Mouse (Mus musculus): ENCODE data around the gene Casc4. TPM values are rescaled to one million over a fixed set of nuclear protein-coding genes. Genes with fewer than 3 reads are reported as not detected.
"Not testable (repeated sequence)": the region's sequence is repeated elsewhere in the genome, so short reads cannot be mapped to it uniquely, and the experiment has no call there.

Gene Casc4
- polyA plus RNA-seq, 1 experiment from 2014 or later: 24.4 TPM

DNA sequence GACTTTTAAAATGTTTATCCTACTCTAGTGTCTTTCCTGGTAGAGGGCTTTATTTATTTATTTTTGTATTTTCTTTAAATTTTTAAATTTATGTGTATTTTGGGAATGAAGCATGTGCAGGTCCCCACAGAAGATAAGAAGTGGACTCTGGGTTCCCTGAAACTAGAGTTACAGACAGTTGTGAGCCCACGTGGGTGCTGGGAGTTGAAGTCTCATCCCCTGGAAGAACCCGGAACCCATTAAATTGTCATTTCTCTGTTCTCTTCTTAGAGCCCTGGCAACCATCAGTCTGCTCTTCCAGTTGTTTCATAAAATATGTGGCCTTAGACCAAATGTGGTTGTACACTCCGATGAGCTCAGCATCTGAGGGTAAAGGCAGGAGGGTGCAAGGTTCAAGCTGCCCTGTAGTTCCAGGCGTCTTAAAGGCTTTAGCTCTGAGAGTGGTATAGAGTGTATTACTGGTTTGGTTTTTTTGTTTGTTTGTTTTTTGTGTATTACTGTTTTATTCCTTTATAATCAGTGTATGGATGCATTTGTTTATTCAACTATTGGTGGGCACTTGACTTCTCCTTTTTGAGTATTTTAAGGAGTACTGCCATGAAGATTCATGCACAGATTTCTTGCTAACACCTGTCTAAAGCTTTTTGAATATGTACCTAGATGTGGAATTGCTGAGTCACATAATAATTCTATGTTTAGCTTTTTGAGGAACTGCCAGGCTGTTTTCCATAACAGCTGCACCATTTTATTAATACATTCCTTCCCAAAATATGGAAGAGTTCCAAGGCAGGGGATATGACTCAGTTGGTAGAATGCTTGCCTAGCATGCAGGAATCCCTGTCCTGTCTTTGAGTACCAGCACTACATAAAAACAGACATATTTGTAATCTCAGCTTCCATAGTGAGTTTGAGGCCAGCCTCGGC is 49.5 kb downstream of the Casc4 start:
- no peak for ATAC-seq (ENCODE audit: insufficient number of reproducible peaks, insufficient read depth, low FRiP score, low TSS enrichment, low read depth)
- no peak overlapping the region for H3K4me3 ChIP-seq (replicated peaks)
- H3K9me3 ChIP-seq: no peaks in the 10 kb centered on the region
- no peaks in the 10 kb centered on the region for H3K27me3 ChIP-seq
- H3K4me2 ChIP-seq: no peak overlapping the region
- H3K27ac ChIP-seq: no peak overlapping the region
- H3K4me1 ChIP-seq (replicated peaks): no peaks in the 10 kb centered on the region
- no peak overlapping the region for H3K9ac ChIP-seq (replicated peaks)
- WGBS: 90% methylated on average over 5 of the region's 5 CpGs
- peaks cover 23% of the 10 kb centered on the region for H3K36me3 ChIP-seq

DNA sequence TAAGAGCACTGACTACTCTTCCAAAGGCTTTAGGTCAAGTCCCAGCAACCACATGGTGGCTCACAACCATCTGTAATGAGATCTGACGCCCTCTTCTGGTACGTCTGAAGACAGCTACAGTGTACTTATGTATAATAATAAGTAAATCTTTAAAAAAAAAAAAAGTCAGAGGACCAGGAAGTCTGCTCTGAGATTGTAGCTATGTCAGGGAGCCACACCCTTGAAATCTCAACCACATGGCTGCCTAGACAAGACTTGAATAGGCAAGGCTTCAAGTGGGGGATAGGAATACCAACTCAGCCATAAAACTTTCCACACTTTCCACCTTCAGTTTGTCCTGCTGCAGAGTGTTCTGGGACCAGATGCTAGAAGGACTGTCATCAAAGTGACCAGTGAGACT is 70.9 kb downstream of the Casc4 start:
- ATAC-seq (ENCODE audit: insufficient number of reproducible peaks, insufficient read depth, low FRiP score, low TSS enrichment, low read depth); H3K9me3 ChIP-seq; H3K27me3 ChIP-seq: not testable (repeated sequence)

GRCm38 (mm10) chr2:121943364-121943763 is 76.6 kb downstream of the Casc4 start:
- no peak overlapping the region for H3K27ac ChIP-seq
- H3K36me3 ChIP-seq: no peaks in the 10 kb centered on the region
- no peaks in the 10 kb centered on the region for H3K27me3 ChIP-seq
- no peaks in the 10 kb centered on the region for H3K4me1 ChIP-seq (replicated peaks)
- H3K4me2 ChIP-seq: no peak overlapping the region
- WGBS: 78% methylated on average over 3 of the region's 3 CpGs
- no peaks in the 10 kb centered on the region for H3K9me3 ChIP-seq
- ATAC-seq (ENCODE audit: insufficient number of reproducible peaks, insufficient read depth, low FRiP score, low TSS enrichment, low read depth): no peak
- H3K4me3 ChIP-seq (replicated peaks): no peak overlapping the region
- H3K9ac ChIP-seq (replicated peaks): no peak overlapping the region

More for the DNA sequence above, 70.9 kb downstream of the Casc4 start:
- not testable (repeated sequence) for H3K9ac ChIP-seq (replicated peaks); H3K4me3 ChIP-seq (replicated peaks); H3K4me1 ChIP-seq (replicated peaks); H3K4me2 ChIP-seq; H3K27ac ChIP-seq
- 75% methylated on average over 2 of the region's 2 CpGs for WGBS
- peaks cover 15% of the 10 kb centered on the region; the same call in 1 of the 2 replicates for H3K36me3 ChIP-seq

- 23% methylated on average over 10 of the region's 10 CpGs for WGBS
- Histone ChIP-seq H3K27me3 (no peaks in the 10 kb centered on the region), H3K4me2 (peak overlapping the region; percentile 83), H3K9me3 (no peaks in the 10 kb centered on the region), H3K36me3 (peaks cover 5% of the 10 kb centered on the region; the same call in 1 of the 2 replicates), H3K27ac (peak overlapping the region; percentile 97), H3K4me3 (replicated peaks) (peak overlapping the region; percentile 96), H3K4me1 (replicated peaks) (peaks cover 16% of the 10 kb centered on the region), H3K9ac (replicated peaks) (peak overlapping the region; percentile 96)
- ATAC-seq (ENCODE audit: insufficient number of reproducible peaks, insufficient read depth, low FRiP score, low TSS enrichment, low read depth): no peak
Measured at GRCm38 (mm10) chr2:121954971-121955656, 88.3 kb downstream of the Casc4 start.

GRCm38 (mm10) chr2:121955765-121956223 is 89.0 kb downstream of the Casc4 start, which contains the start of the genes Ctdspl2 and Mageb3:
Gene Ctdspl2, plus strand, starts transcription at chr2:121956001.
Gene Mageb3, minus strand, starts transcription at chr2:121956092.
- no peaks in the 10 kb centered on the region for H3K27me3 ChIP-seq
- WGBS: under 1% methylated on average over 48 of the region's 48 CpGs
- H3K4me3 ChIP-seq (replicated peaks): peak within 1 kb of the TSS; percentile 96
- H3K9ac ChIP-seq (replicated peaks): peak within 1 kb of the TSS; percentile 96
- peak; percentile 96 for ATAC-seq (ENCODE audit: insufficient number of reproducible peaks, insufficient read depth, low FRiP score, low TSS enrichment, low read depth)
- H3K4me2 ChIP-seq: peak within 1 kb of the TSS; percentile 83
- peaks cover 16% of the 10 kb centered on the region for H3K4me1 ChIP-seq (replicated peaks)
- no peaks in the 10 kb centered on the region for H3K9me3 ChIP-seq
- H3K27ac ChIP-seq: peak within 1 kb of the TSS; percentile 97
- H3K36me3 ChIP-seq: peaks cover 9% of the 10 kb centered on the region; the same call in 1 of the 2 replicates

GRCm38 (mm10) chr2:121956224-121957018 is 89.7 kb downstream of the Casc4 start:
- Histone ChIP-seq H3K9me3 (no peaks in the 10 kb centered on the region), H3K27ac (peak overlapping the region; percentile 97), H3K36me3 (peaks cover 12% of the 10 kb centered on the region; the same call in 1 of the 2 replicates), H3K4me1 (replicated peaks) (peaks cover 16% of the 10 kb centered on the region), H3K9ac (replicated peaks) (peak overlapping the region; percentile 96), H3K4me2 (peak overlapping the region; percentile 83), H3K4me3 (replicated peaks) (peak overlapping the region; percentile 96), H3K27me3 (no peaks in the 10 kb centered on the region)
- ATAC-seq (ENCODE audit: insufficient number of reproducible peaks, insufficient read depth, low FRiP score, low TSS enrichment, low read depth): peak; percentile 90
- under 1% methylated on average over 47 of the region's 47 CpGs for WGBS

- WGBS: 13% methylated on average over 8 of the region's 8 CpGs
- Histone ChIP-seq H3K9me3 (no peaks in the 10 kb centered on the region), H3K4me1 (replicated peaks) (peaks cover 16% of the 10 kb centered on the region), H3K4me2 (peak overlapping the region; percentile 83), H3K4me3 (replicated peaks) (peak overlapping the region; percentile 96), H3K27ac (no peak overlapping the region), H3K27me3 (no peaks in the 10 kb centered on the region), H3K36me3 (peaks cover 18% of the 10 kb centered on the region), H3K9ac (replicated peaks) (peak overlapping the region; percentile 96)
- no peak for ATAC-seq (ENCODE audit: insufficient number of reproducible peaks, insufficient read depth, low FRiP score, low TSS enrichment, low read depth)
Measured at GRCm38 (mm10) chr2:121957216-121957792, 90.5 kb downstream of the Casc4 start.

Other genes with a start within 250 kb of the Casc4 start
- gene Frmd5, start 59.9 kb upstream of the Casc4 start, polyA plus RNA-seq (2016; fragmentation: Nextera tagmentation; extraction: Ambion mirVana): 3.8 and 3.9 TPM in 2 replicates
- 77.5 and 82.6 TPM in 2 replicates for gene Ctdspl2, start 89.0 kb downstream of the Casc4 start, polyA plus RNA-seq (2016; fragmentation: Nextera tagmentation; extraction: Ambion mirVana)
- gene Mageb3, start 89.1 kb downstream of the Casc4 start, polyA plus RNA-seq (2016; fragmentation: Nextera tagmentation; extraction: Ambion mirVana): 0.20 and 0.28 TPM in 2 replicates
- 12.7 and 14.7 TPM in 2 replicates for gene Eif3j1, start 161.6 kb downstream of the Casc4 start, polyA plus RNA-seq (2016; fragmentation: Nextera tagmentation; extraction: Ambion mirVana)